In the genomic region with DNA sequence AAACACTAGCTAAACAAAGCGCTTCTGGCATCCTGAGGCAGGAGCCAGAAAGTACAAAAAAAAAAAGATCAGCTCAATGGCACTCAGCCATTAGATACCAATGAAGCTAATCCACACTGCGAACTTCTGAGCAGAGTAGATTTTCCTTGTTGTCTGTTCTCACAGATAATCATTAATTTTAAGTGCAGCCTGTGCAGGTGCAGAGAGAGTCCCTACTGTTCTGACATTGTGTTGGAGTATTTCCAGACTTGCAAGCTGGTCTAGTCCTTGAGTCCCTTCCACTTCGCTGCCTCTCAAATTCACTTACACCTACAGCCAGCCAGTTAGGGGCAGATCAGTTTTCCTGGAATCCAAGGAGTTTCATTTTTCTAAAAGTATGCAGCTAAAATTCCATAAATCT, we compare ENCODE assay signal across 15 mouse cellular contexts.
A peak's percentile ranks its signal among the peaks of the same experiment; 100 is the strongest.
DNase-seq lines count a peak whose midpoint lies in the region; ATAC-seq lines count a peak whose summit lies in the region.
"Had no signal": no experiment of that assay in that cellular context is flagged by ENCODE, and none has a peak within 500 bp of the region (broad histone marks: within the 10 kb centered on the region; RNA-seq: fewer than 3 reads in every experiment).

No protein-coding gene starts in this region.

- H3K27me3 ChIP-seq in hindbrain, embryonic 16.5 days (replicated peaks; ENCODE audit: control insufficient read depth, insufficient read depth, low read length): no peaks in the 10 kb centered on the region
- no peaks in the 10 kb centered on the region for H3K27me3 ChIP-seq in limb, embryonic 10.5 days (ENCODE audit: low read depth, poor library complexity, severe bottlenecking)
- H3K27me3 ChIP-seq: limb, embryonic 13.5 days had no signal

- H3K4me2 ChIP-seq in hindbrain, embryonic 16.5 days (ENCODE audit: low read length): peak overlapping the region; percentile 18; the same call in 1 of the 2 replicates
- H3K4me2 ChIP-seq: limb, embryonic 13.5 days had no signal

- no peaks in the 10 kb centered on the region for H3K9me3 ChIP-seq in hindbrain, embryonic 16.5 days (ENCODE audit: control insufficient read depth, low read length)
- no peaks in the 10 kb centered on the region for H3K9me3 ChIP-seq in limb, embryonic 10.5 days (replicated peaks)
- H3K9me3 ChIP-seq: limb, embryonic 13.5 days had no signal

- 58% methylated on average over 3 of the region's 3 CpGs for WGBS in hindbrain, embryonic 16.5 days
- WGBS in limb, embryonic 10.5 days: 91% methylated on average over 3 of the region's 3 CpGs

- no peak overlapping the region for H3K9ac ChIP-seq in hindbrain, embryonic 16.5 days (ENCODE audit: low read depth, low read length)
- H3K9ac ChIP-seq: limb, embryonic 13.5 days had no signal

- intact Hi-C loops in left cerebral cortex, postnatal 4 days (cut with DNase I): no loop called here

- no peaks in the 10 kb centered on the region for H3K4me1 ChIP-seq in hindbrain, embryonic 16.5 days (ENCODE audit: control insufficient read depth, insufficient read depth, low read depth, low read length)
- H3K4me1 ChIP-seq in limb, embryonic 10.5 days: no peaks in the 10 kb centered on the region
- H3K4me1 ChIP-seq: limb, embryonic 13.5 days had no signal

- H3K4me3 ChIP-seq in hindbrain, embryonic 16.5 days (ENCODE audit: low read length): no peak overlapping the region
- H3K4me3 ChIP-seq in limb, embryonic 10.5 days: no peak overlapping the region
- H3K4me3 ChIP-seq: limb, embryonic 13.5 days; myocyte had no signal

- ATAC-seq in hindbrain, embryonic 16.5 days: peak; percentile 94

- peak; percentile 57 for DNase-seq in left cerebral cortex, postnatal 4 days
- DNase-seq in left cerebral cortex, adult 11 months (ENCODE audit: low spot score): no peak
- peak; percentile 77 for DNase-seq in brain, adult 2 months (ENCODE audit: low read depth, low spot score)
- DNase-seq in cerebellum, adult 11-12 months: peak; percentile 49
- no peak for DNase-seq in gastrocnemius, adult 8-10 months (ENCODE audit: low spot score in 2 of 2)
- DNase-seq in limb, embryonic 10.5 days (ENCODE audit: low spot score): no peak
- no peak for DNase-seq in natural killer cell, adult 2 months (ENCODE audit: low spot score in 2 of 2)
- DNase-seq: gastrocnemius, postnatal 14 days; kidney, postnatal 10 days; lung, postnatal 10 days; spleen, adult 18-20 months; thymus, adult 18-20 months had no signal

- H3K27ac ChIP-seq in hindbrain, embryonic 16.5 days (ENCODE audit: low read depth, low read length): no peak overlapping the region
- H3K27ac ChIP-seq in limb, embryonic 10.5 days: no peak overlapping the region
- H3K27ac ChIP-seq: limb, embryonic 13.5 days had no signal

- H3K36me3 ChIP-seq in hindbrain, embryonic 16.5 days (ENCODE audit: control insufficient read depth, insufficient read depth, low read length): no peaks in the 10 kb centered on the region
- no peaks in the 10 kb centered on the region for H3K36me3 ChIP-seq in limb, embryonic 10.5 days
- H3K36me3 ChIP-seq: limb, embryonic 13.5 days had no signal

Comparison
In these comparisons a context has a peak if more than half of its experiments do, and no peak if none do; other contexts are left out.
1. DNase-seq: peak in left cerebral cortex, postnatal 4 days (single experiment), brain, adult 2 months (single experiment) and cerebellum, adult 11-12 months (single experiment); none in left cerebral cortex, adult 11 months (single experiment), gastrocnemius, adult 8-10 months (0 of 2), limb, embryonic 10.5 days (single experiment) and natural killer cell, adult 2 months (0 of 2).